Mouse (Mus musculus) limb, embryonic 12.5 days (tissue): Measurements from ENCODE around the gene Gm21885. TPM values are rescaled to one million over a fixed set of nuclear protein-coding genes. Genes with fewer than 3 reads are reported as not detected.

Experiments used
- ATAC-seq: fragments of 200-750 bp; cut with Nextera tagmentation; 2 replicates; pipeline ENCODE4 v1.8.0; 2017; ENCODE audit warnings: low read depth, moderate TSS enrichment; ENCODE audit not compliant: insufficient number of reproducible peaks, insufficient read depth, low FRiP score, low TSS enrichment
- H3K27ac ChIP-seq: fragments of 300-500 bp; sonication (generic); 2 replicates; pipeline ENCODE4 v1.5.1; 2016; ENCODE audit warnings: mild to moderate bottlenecking, moderate library complexity
- H3K27me3 ChIP-seq: fragments of 300-500 bp; sonication (generic); 2 replicates; pipeline ENCODE4 v1.6.1; 2016; ENCODE audit warnings: mild to moderate bottlenecking, moderate library complexity
- H3K36me3 ChIP-seq: fragments of 300-500 bp; sonication (generic); 2 replicates; pipeline ENCODE4 v1.6.1; 2016; ENCODE audit warnings: mild to moderate bottlenecking, moderate library complexity
- H3K4me1 ChIP-seq: fragments of 300-500 bp; sonication (generic); replicated peaks from 2 replicates; pipeline ENCODE4 v1.6.1; 2016
- H3K4me2 ChIP-seq: fragments of 300-500 bp; sonication (generic); 2 replicates; pipeline ENCODE4 v1.6.1; 2016; ENCODE audit warnings: mild to moderate bottlenecking, moderate library complexity
- H3K4me3 ChIP-seq: fragments of 300-500 bp; sonication (generic); replicated peaks from 2 replicates; pipeline ENCODE4 v1.5.1; 2016; ENCODE audit warnings: mild to moderate bottlenecking
- H3K9ac ChIP-seq: fragments of 300-500 bp; sonication (generic); replicated peaks from 2 replicates; pipeline ENCODE4 v1.6.1; 2016; ENCODE audit warnings: mild to moderate bottlenecking, moderate library complexity
- H3K9me3 ChIP-seq: fragments of 300-500 bp; sonication (generic); 2 replicates; pipeline ENCODE4 v1.6.1; 2016; ENCODE audit warnings: mild to moderate bottlenecking, moderate library complexity
- WGBS: fragments of 180-500 bp; shearing (Covaris S2); methylation state at CpG from one replicate; pipeline ENCODE4 v1.1.7; 2016; 5-methylcytosine and 5-hydroxymethylcytosine counted together
- polyA plus RNA-seq: library from polyadenylated mRNA; unstranded; fragments of >200 nt; fragmentation: Nextera tagmentation; extraction: Ambion mirVana; gene quantifications from 2 replicates; pipeline ENCODE4 v1.2.1, GENCODE M21; 2016

Gene Gm21885
- not detected in 2 replicates for polyA plus RNA-seq

DNA sequence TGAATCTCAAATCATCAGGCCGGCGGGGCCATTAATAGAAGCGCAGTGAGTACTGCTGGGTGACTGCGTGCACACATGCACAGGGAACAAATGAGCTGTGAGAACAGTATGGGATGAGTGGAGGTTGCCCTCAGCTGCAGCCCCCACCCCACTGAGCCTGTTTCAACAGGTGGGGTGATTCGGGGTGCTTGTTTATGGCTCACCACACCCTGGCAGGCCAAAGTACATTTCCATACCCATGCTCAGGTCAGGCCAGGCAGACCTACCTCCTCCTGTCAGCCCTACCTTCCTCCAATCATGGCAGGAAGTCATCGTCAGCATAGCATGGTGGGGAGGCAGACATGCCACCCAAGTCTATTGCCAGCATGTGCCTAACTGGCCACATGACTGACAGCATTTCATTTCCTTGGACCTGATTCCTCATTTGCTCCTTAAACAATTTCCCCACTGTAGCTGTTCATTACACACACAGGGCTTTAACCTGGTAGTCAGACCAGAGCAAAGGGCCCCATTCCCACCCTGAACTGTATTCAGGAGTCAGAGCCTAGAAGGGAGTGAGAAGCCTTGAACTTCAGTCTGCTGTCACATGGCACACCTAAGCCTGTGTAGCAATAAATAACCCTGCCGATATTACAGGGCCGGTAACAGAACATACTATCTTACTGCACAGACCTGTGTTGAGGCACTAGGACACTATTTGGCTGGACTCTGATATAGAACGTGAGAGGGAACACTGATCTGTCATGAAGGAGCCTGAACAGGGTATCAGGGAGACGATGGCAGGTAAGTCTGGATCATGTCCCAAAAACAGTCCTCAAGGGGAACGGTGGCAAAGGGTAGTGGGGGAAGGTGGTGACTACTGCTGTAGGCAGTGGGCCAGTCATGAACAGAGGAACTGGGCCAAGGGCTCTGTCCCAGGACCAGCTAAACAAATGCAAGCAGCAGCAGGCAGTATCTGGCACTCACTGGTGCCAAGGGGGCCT lies at the start of gene Gm21885:
TSS of gene Gm21885 (plus strand) at position 675 of the 983 bp plus-strand sequence.
- peak within 1 kb of the TSS; percentile 5; the same call in 1 of the 2 replicates for H3K27ac ChIP-seq
- no peaks in the 10 kb centered on the region for H3K9me3 ChIP-seq
- 78% methylated on average over 11 of the region's 11 CpGs for WGBS
- H3K4me2 ChIP-seq = no peak within 1 kb of the TSS
- H3K27me3 ChIP-seq = no peaks in the 10 kb centered on the region
- no peak within 1 kb of the TSS for H3K4me3 ChIP-seq
- no peak for ATAC-seq
- no peak within 1 kb of the TSS for H3K9ac ChIP-seq
- H3K36me3 ChIP-seq = peaks cover 38% of the 10 kb centered on the region
- peaks cover 4% of the 10 kb centered on the region for H3K4me1 ChIP-seq

DNA sequence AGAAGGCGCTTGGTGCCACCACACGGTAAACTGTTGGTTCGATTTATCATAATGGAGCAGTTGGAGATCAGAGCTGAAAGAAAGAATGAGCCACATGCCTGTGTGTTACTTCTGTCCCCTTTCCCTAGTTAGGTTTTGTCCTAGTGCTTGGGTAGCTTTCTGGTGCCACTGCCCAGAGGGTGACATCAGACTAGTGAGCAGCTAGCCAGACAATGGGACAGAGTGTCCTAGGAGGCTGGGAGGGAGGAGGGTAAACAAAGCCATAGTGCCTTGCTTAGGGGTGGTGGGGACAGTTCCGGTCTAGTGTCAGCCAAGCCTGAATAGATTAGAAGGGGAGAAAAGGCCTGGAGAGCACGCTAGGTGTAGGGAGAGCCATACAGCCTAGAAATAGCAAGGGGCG lies 48.3 kb upstream of the Gm21885 start:
- no peaks in the 10 kb centered on the region for H3K27me3 ChIP-seq
- no peak for ATAC-seq
- no peaks in the 10 kb centered on the region for H3K9me3 ChIP-seq
- H3K4me1 ChIP-seq = peaks cover 8% of the 10 kb centered on the region
- H3K4me2 ChIP-seq = no peak overlapping the region
- H3K9ac ChIP-seq = no peak overlapping the region
- no peak overlapping the region for H3K27ac ChIP-seq
- H3K4me3 ChIP-seq = no peak overlapping the region
- H3K36me3 ChIP-seq = peaks cover 19% of the 10 kb centered on the region
- 83% methylated on average over 6 of the region's 6 CpGs for WGBS

GRCm38 (mm10) chr11:94234380-94234779 lies 47.3 kb upstream of the Gm21885 start:
- WGBS = 91% methylated on average over 12 of the region's 12 CpGs
- Histone ChIP-seq H3K9ac (no peak overlapping the region), H3K36me3 (peaks cover 24% of the 10 kb centered on the region), H3K27me3 (no peaks in the 10 kb centered on the region), H3K4me2 (no peak overlapping the region), H3K9me3 (no peaks in the 10 kb centered on the region), H3K4me3 (no peak overlapping the region), H3K27ac (no peak overlapping the region), H3K4me1 (peaks cover 8% of the 10 kb centered on the region; the same call in 1 of the 2 replicates)
- no peak for ATAC-seq

DNA sequence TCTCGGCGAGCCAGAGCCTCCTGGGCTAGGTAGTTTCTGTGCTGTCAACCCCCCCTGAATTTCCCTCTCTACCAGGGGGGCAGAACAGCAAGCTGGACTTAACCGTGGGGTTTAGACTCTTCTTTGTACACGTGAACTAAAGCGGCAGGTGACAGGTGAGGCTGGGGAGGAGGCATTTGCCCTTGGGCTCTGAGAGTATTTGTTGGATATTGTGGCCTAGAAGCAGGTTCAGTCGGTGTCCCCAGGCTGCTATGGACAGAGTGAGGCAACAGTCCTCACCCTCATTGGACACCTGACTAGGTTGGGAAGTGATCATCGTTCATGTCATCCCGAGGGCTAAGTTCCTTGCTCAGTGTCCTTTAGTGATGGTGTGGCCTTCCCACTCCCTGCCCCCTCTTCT lies 46.8 kb upstream of the Gm21885 start:
- no peak for ATAC-seq
- no peaks in the 10 kb centered on the region for H3K9me3 ChIP-seq
- H3K4me3 ChIP-seq = no peak overlapping the region

GRCm38 (mm10) chr11:94236074-94236473 lies 45.6 kb upstream of the Gm21885 start:
- Histone ChIP-seq H3K4me2 (no peak overlapping the region), H3K27me3 (no peaks in the 10 kb centered on the region), H3K9ac (no peak overlapping the region), H3K27ac (no peak overlapping the region), H3K36me3 (peaks cover 24% of the 10 kb centered on the region), H3K4me1 (peaks cover 19% of the 10 kb centered on the region), H3K9me3 (no peaks in the 10 kb centered on the region), H3K4me3 (no peak overlapping the region)
- ATAC-seq = peak; percentile 60; the same call in 1 of the 2 replicates
- 24% methylated on average over 3 of the region's 3 CpGs for WGBS

More for the DNA sequence above, 46.8 kb upstream of the Gm21885 start:
- Histone ChIP-seq H3K9ac (no peak overlapping the region), H3K27ac (no peak overlapping the region), H3K4me2 (no peak overlapping the region), H3K27me3 (no peaks in the 10 kb centered on the region), H3K36me3 (peaks cover 24% of the 10 kb centered on the region), H3K4me1 (peaks cover 13% of the 10 kb centered on the region)
- WGBS = 89% methylated on average over 8 of the region's 8 CpGs

GRCm38 (mm10) chr11:94238786-94239185 lies 42.9 kb upstream of the Gm21885 start:
- no peak for ATAC-seq
- peaks cover 41% of the 10 kb centered on the region for H3K4me1 ChIP-seq
- H3K36me3 ChIP-seq = peaks cover 24% of the 10 kb centered on the region
- no peak overlapping the region for H3K9ac ChIP-seq
- no peaks in the 10 kb centered on the region for H3K9me3 ChIP-seq
- no peak overlapping the region for H3K4me2 ChIP-seq
- H3K27ac ChIP-seq = no peak overlapping the region
- no peaks in the 10 kb centered on the region for H3K27me3 ChIP-seq
- WGBS = 86% methylated on average over 8 of the region's 8 CpGs
- H3K4me3 ChIP-seq = no peak overlapping the region

DNA sequence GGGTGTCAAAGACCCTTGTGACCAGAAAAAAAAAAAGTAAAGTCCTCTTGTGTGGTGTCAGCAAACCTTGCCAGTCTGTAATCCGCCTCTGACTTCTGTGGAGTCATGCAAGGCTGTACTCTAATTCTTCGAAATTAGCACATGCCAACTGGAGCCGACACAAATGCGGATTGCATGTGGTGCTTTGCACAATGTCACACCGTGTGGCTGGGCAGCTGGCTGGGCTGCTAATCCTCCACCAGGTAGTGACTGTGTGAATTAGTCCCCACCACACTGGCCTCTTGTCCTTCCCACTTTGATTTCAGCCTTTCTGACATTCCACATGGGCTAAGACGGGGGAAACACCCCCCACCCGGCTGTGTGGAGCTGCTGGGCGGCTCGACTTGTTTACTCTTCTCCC lies 42.0 kb upstream of the Gm21885 start:
- Histone ChIP-seq H3K4me2 (peak overlapping the region; percentile 35), H3K9ac (0 out of 2 replicates have a peak overlapping the region, but pooled peaks have one; percentile 3), H3K9me3 (no peaks in the 10 kb centered on the region), H3K27ac (0 out of 2 replicates have a peak overlapping the region, but pooled peaks have one; percentile 56), H3K36me3 (peaks cover 22% of the 10 kb centered on the region), H3K27me3 (no peaks in the 10 kb centered on the region), H3K4me3 (0 out of 2 replicates have a peak overlapping the region, but pooled peaks have one; percentile 7), H3K4me1 (peaks cover 50% of the 10 kb centered on the region)
- ATAC-seq = no peak
- WGBS = 34% methylated on average over 9 of the region's 9 CpGs

- Histone ChIP-seq H3K4me2 (peak overlapping the region; percentile 59), H3K9me3 (no peaks in the 10 kb centered on the region), H3K4me1 (peaks cover 81% of the 10 kb centered on the region), H3K27ac (peak overlapping the region; percentile 99), H3K9ac (peak overlapping the region; percentile 42; the same call in 1 of the 2 replicates), H3K36me3 (peaks cover 10% of the 10 kb centered on the region), H3K27me3 (no peaks in the 10 kb centered on the region), H3K4me3 (peak overlapping the region; percentile 30)
- peak; percentile 44 for ATAC-seq
- WGBS = under 1% methylated on average over 29 of the region's 29 CpGs
Observed at GRCm38 (mm10) chr11:94242760-94243421, 38.8 kb upstream of the Gm21885 start.

GRCm38 (mm10) chr11:94243422-94244180 lies 38.1 kb upstream of the Gm21885 start:
- Histone ChIP-seq H3K4me1 (peaks cover 87% of the 10 kb centered on the region), H3K9ac (peak overlapping the region; percentile 42; the same call in 1 of the 2 replicates), H3K4me2 (peak overlapping the region; percentile 59), H3K4me3 (peak overlapping the region; percentile 30), H3K27ac (peak overlapping the region; percentile 99), H3K9me3 (no peaks in the 10 kb centered on the region), H3K27me3 (no peaks in the 10 kb centered on the region), H3K36me3 (peaks cover 3% of the 10 kb centered on the region; the same call in 1 of the 2 replicates)
- 24% methylated on average over 15 of the region's 15 CpGs for WGBS
- no peak for ATAC-seq

- H3K36me3 ChIP-seq = no peaks in the 10 kb centered on the region
- H3K4me2 ChIP-seq = peak overlapping the region; percentile 59; the same call in 1 of the 2 replicates
- H3K9me3 ChIP-seq = no peaks in the 10 kb centered on the region
- H3K27me3 ChIP-seq = no peaks in the 10 kb centered on the region
- H3K4me3 ChIP-seq = no peak overlapping the region
- H3K9ac ChIP-seq = no peak overlapping the region
- peaks cover 84% of the 10 kb centered on the region for H3K4me1 ChIP-seq
- ATAC-seq = no peak
- WGBS = 53% methylated on average over 9 of the region's 9 CpGs
- peak overlapping the region; percentile 99 for H3K27ac ChIP-seq
Observed at GRCm38 (mm10) chr11:94244385-94244784, 37.3 kb upstream of the Gm21885 start.
